Mouse (Mus musculus): Measurements from ENCODE around the gene Gm2832.
"Not testable (repeated sequence)": the region's sequence is repeated elsewhere in the genome, so short reads cannot be mapped to it uniquely, and the experiment has no call there.

DNA sequence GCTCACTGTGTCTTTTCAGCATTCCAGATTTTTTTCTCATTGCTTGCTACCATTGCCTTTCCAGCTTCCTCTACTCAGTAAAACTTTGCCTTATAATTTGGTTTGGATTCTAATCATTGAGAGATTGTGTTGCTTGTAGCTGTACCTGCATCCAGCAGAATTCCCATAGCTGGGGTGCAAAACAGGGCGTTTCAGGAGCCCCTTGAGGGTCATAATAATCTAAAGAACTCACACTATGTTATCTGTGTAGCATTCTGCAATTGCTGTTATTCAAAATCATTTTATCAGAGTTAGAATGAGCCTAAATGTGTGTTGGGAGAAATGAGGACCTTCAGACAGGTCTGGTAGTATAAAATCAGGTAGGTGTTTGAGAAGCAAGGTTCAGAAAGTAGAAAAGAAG lies 7.4 kb downstream of the Gm2832 start:
- TF ChIP-seq RCOR1 (IDR thresholded peaks at IDR 0.05; ENCODE audit: low read depth, low read length); CTCF (IDR thresholded peaks at IDR 0.05 in 2 of 3, conservative IDR thresholded peaks at IDR 0.05 in 1 of 3; ENCODE audit: control insufficient read depth in 1 of 3, insufficient read depth in 1 of 3, low read depth in 2 of 3, low read length in 3 of 3, poor library complexity in 1 of 3, severe bottlenecking in 1 of 3): not testable (repeated sequence)

Data from MEL (cell line).